Mouse (Mus musculus) forebrain, postnatal 0 days (tissue): Measurements from ENCODE around the gene Dnmbp. TPM values are rescaled to one million over a fixed set of nuclear protein-coding genes. Genes with fewer than 3 reads are reported as not detected.

Experiments used
- ATAC-seq: fragments of 200-750 bp; cut with Nextera tagmentation; 2 replicates; pipeline ENCODE4 v1.8.0; 2017; ENCODE audit warnings: mild to moderate bottlenecking, moderate library complexity
- DNase-seq: peaks from one replicate; pipeline ENCODE4 v3.0.0-alpha.2; 2015
- H3K27ac ChIP-seq: fragments of 300-500 bp; sonication (generic); 2 replicates; pipeline ENCODE4 v1.5.1; 2014; ENCODE audit warnings: low read depth, mild to moderate bottlenecking, antibody characterized with exemption, low read length, moderate library complexity, mixed read lengths
- H3K27me3 ChIP-seq: fragments of 300-500 bp; sonication (generic); 2 replicates; pipeline ENCODE4 v1.6.1; 2014; ENCODE audit warnings: mild to moderate bottlenecking, low read length, mixed read lengths; ENCODE audit not compliant: insufficient read depth
- H3K36me3 ChIP-seq: fragments of 300-500 bp; sonication (generic); 2 replicates; pipeline ENCODE4 v1.6.1; 2014; ENCODE audit warnings: mild to moderate bottlenecking, moderate library complexity; ENCODE audit not compliant: insufficient read depth
- H3K4me1 ChIP-seq: fragments of 300-500 bp; sonication (generic); 2 replicates; pipeline ENCODE4 v1.6.1; 2014; ENCODE audit warnings: antibody characterized with exemption; ENCODE audit not compliant: insufficient read depth
- H3K4me2 ChIP-seq: fragments of 300-500 bp; sonication (generic); 2 replicates; pipeline ENCODE4 v1.6.1; 2014; ENCODE audit warnings: low read depth, mild to moderate bottlenecking, moderate library complexity
- H3K4me3 ChIP-seq: fragments of 300-500 bp; sonication (generic); 2 replicates; pipeline ENCODE4 v1.5.1; 2014; ENCODE audit warnings: low read depth, low read length, mixed read lengths
- H3K9ac ChIP-seq: fragments of 300-500 bp; sonication (generic); 2 replicates; pipeline ENCODE4 v1.6.1; 2014; ENCODE audit warnings: mild to moderate bottlenecking
- H3K9me3 ChIP-seq: fragments of 300-500 bp; sonication (generic); 2 replicates; pipeline ENCODE4 v1.6.1; 2016; ENCODE audit warnings: low read length
- CTCF ChIP-seq: sonication (generic); IDR thresholded peaks from 2 replicates; pipeline ENCODE4 v1.5.1; 2016; ENCODE audit warnings: antibody characterized with exemption, control low read depth, low read depth
- WGBS: fragments of 180-500 bp; shearing (Covaris S2); extraction: QIAGEN DNeasy Blood & Tissue Kit; methylation state at CpG from one replicate; pipeline ENCODE4 v1.1.7; 2014; 5-methylcytosine and 5-hydroxymethylcytosine counted together
- polyA plus RNA-seq: library from polyadenylated mRNA; unstranded; fragments of >200 nt; fragmentation: Nextera tagmentation; extraction: Ambion mirVana; gene quantifications from 2 replicates; pipeline ENCODE4 v1.2.1, GENCODE M21; 2015
- total RNA-seq: library from RNA; depleted of rRNA; stranded (reverse); fragments of >200 nt; gene quantifications from 2 replicates; pipeline ENCODE4 v1.2.3, GENCODE M21; 2014

The Dnmbp gene
- total and polyA plus RNA-seq, 2 experiments from 2014 or later, result 5.2 to 12.7 TPM

- Histone ChIP-seq H3K4me3 (no peak overlapping the region), H3K27ac (no peak overlapping the region), H3K9ac (no peak overlapping the region), H3K4me1 (no peaks in the 10 kb centered on the region), H3K4me2 (no peak overlapping the region), H3K27me3 (no peaks in the 10 kb centered on the region), H3K36me3 (no peaks in the 10 kb centered on the region), H3K9me3 (no peaks in the 10 kb centered on the region)
- no peak for TF ChIP-seq CTCF
- DNase-seq (no peak), ATAC-seq (no peak)
- WGBS, result 88% methylated on average over 9 of the region's 9 CpGs
These were observed 25.0 kb downstream of the Dnmbp start for GRCm38 (mm10) chr19:43914986-43915385.

- no peak overlapping the region for H3K4me3 ChIP-seq
- H3K9ac ChIP-seq, result no peak overlapping the region
- no peaks in the 10 kb centered on the region for H3K4me1 ChIP-seq
- H3K4me2 ChIP-seq, result no peak overlapping the region
- ATAC-seq (no peak), DNase-seq (no peak)
- TF ChIP-seq CTCF, result no peak
- H3K9me3 ChIP-seq, result no peaks in the 10 kb centered on the region
- H3K27me3 ChIP-seq, result no peaks in the 10 kb centered on the region
- no peak overlapping the region for H3K27ac ChIP-seq
- no peaks in the 10 kb centered on the region for H3K36me3 ChIP-seq
- 87% methylated on average over 4 of the region's 4 CpGs for WGBS
These were observed 27.1 kb downstream of the Dnmbp start for GRCm38 (mm10) chr19:43912775-43913486.

GRCm38 (mm10) chr19:43906492-43906891 is 33.5 kb downstream of the Dnmbp start:
- DNase-seq (no peak), ATAC-seq (no peak)
- TF ChIP-seq CTCF, result peak; percentile 25; the same call in 1 of the 2 replicates
- Histone ChIP-seq H3K4me2 (no peak overlapping the region), H3K27ac (no peak overlapping the region), H3K4me3 (no peak overlapping the region), H3K9ac (no peak overlapping the region), H3K36me3 (peaks cover 4% of the 10 kb centered on the region; the same call in 1 of the 2 replicates), H3K9me3 (no peaks in the 10 kb centered on the region), H3K4me1 (no peaks in the 10 kb centered on the region), H3K27me3 (no peaks in the 10 kb centered on the region)
- 94% methylated on average over 7 of the region's 7 CpGs for WGBS

- no peaks in the 10 kb centered on the region for H3K27me3 ChIP-seq
- H3K9ac ChIP-seq, result no peak overlapping the region
- no peaks in the 10 kb centered on the region for H3K4me1 ChIP-seq
- TF ChIP-seq CTCF, result peak; percentile 36; the same call in 1 of the 2 replicates
- H3K4me3 ChIP-seq, result no peak overlapping the region
- H3K4me2 ChIP-seq, result no peak overlapping the region
- WGBS, result 41% methylated on average over 5 of the region's 5 CpGs
- DNase-seq (no peak), ATAC-seq (no peak)
- H3K27ac ChIP-seq, result no peak overlapping the region
- H3K9me3 ChIP-seq, result no peaks in the 10 kb centered on the region
- H3K36me3 ChIP-seq, result peaks cover 9% of the 10 kb centered on the region; the same call in 1 of the 2 replicates
These were observed 34.0 kb downstream of the Dnmbp start for GRCm38 (mm10) chr19:43905985-43906384.

- no peak overlapping the region for H3K4me3 ChIP-seq
- 36% methylated on average over 8 of the region's 8 CpGs for WGBS
- TF ChIP-seq CTCF, result no peak
These were observed 34.9 kb downstream of the Dnmbp start for GRCm38 (mm10) chr19:43905136-43905535.

GRCm38 (mm10) chr19:43904327-43904726 is 35.7 kb downstream of the Dnmbp start:
- DNase-seq, result no peak
- 90% methylated on average over 11 of the region's 11 CpGs for WGBS
- H3K4me1 ChIP-seq, result no peaks in the 10 kb centered on the region
- H3K36me3 ChIP-seq, result peaks cover 13% of the 10 kb centered on the region; the same call in 1 of the 2 replicates
- no peak overlapping the region for H3K4me2 ChIP-seq
- H3K27ac ChIP-seq, result no peak overlapping the region
- ATAC-seq, result no peak
- no peak overlapping the region for H3K9ac ChIP-seq
- H3K9me3 ChIP-seq, result no peaks in the 10 kb centered on the region
- no peak for TF ChIP-seq CTCF
- H3K4me3 ChIP-seq, result no peak overlapping the region
- H3K27me3 ChIP-seq, result no peaks in the 10 kb centered on the region

More at GRCm38 (mm10) chr19:43905136-43905535, 34.9 kb downstream of the Dnmbp start:
- Histone ChIP-seq H3K9ac (no peak overlapping the region), H3K27ac (no peak overlapping the region), H3K36me3 (peaks cover 13% of the 10 kb centered on the region; the same call in 1 of the 2 replicates), H3K27me3 (no peaks in the 10 kb centered on the region), H3K4me2 (no peak overlapping the region), H3K4me1 (no peaks in the 10 kb centered on the region), H3K9me3 (no peaks in the 10 kb centered on the region)
- DNase-seq (no peak), ATAC-seq (no peak)

- H3K4me2 ChIP-seq, result no peak overlapping the region
- ATAC-seq, result no peak
- TF ChIP-seq CTCF, result no peak
- H3K9me3 ChIP-seq, result no peaks in the 10 kb centered on the region
- no peak overlapping the region for H3K27ac ChIP-seq
- peaks cover 13% of the 10 kb centered on the region; the same call in 1 of the 2 replicates for H3K36me3 ChIP-seq
- no peak for DNase-seq
- H3K27me3 ChIP-seq, result no peaks in the 10 kb centered on the region
- no peak overlapping the region for H3K4me3 ChIP-seq
- H3K9ac ChIP-seq, result no peak overlapping the region
- no peaks in the 10 kb centered on the region for H3K4me1 ChIP-seq
- 60% methylated on average over 12 of the region's 12 CpGs for WGBS
These were observed 37.1 kb downstream of the Dnmbp start for GRCm38 (mm10) chr19:43902887-43903286.
